Mouse (Mus musculus) lung, adult 2 months (tissue): ENCODE measurements around the gene Wdfy4.

Source experiments
- CTCF ChIP-seq: fragments of 200-500 bp; IDR thresholded peaks from 2 replicates; pipeline ENCODE4 v1.5.1; 2011; ENCODE audit warnings: mild to moderate bottlenecking, low read length, control low read depth; ENCODE audit not compliant: insufficient read depth
- POLR2A ChIP-seq: fragments of 200-500 bp; IDR thresholded peaks from 2 replicates; pipeline ENCODE4 v1.6.1; 2011; ENCODE audit warnings: low read depth, mild to moderate bottlenecking, control low read depth, low read length, borderline replicate concordance; ENCODE audit errors: extremely low read depth

GRCm38 (mm10) chr14:32915360-32915759 is 269.9 kb downstream of the Wdfy4 start:
- TF ChIP-seq CTCF (no peak), POLR2A (no peak)
